Mouse (Mus musculus) hindbrain, postnatal 0 days (tissue): Measurements from ENCODE around the gene Iscu. TPM values are rescaled to one million over a fixed set of nuclear protein-coding genes. Genes with fewer than 3 reads are reported as not detected.
A peak's percentile ranks its signal among the peaks of the same experiment; 100 is the strongest.

ENCODE experiments used
- ATAC-seq: fragments of 200-750 bp; cut with Nextera tagmentation; 2 replicates; pipeline ENCODE4 v1.8.0; 2017; ENCODE audit warnings: mild to moderate bottlenecking, moderate TSS enrichment, moderate library complexity
- DNase-seq: peaks from one replicate; pipeline ENCODE4 v3.0.0-alpha.2; 2015; ENCODE audit warnings: low spot score
- H3K27ac ChIP-seq: fragments of 300-500 bp; sonication (generic); 2 replicates; pipeline ENCODE4 v1.5.1; 2014; ENCODE audit warnings: mild to moderate bottlenecking
- H3K27me3 ChIP-seq: fragments of 300-500 bp; sonication (generic); 2 replicates; pipeline ENCODE4 v1.6.1; 2014; ENCODE audit warnings: low read length, mixed read lengths; ENCODE audit not compliant: insufficient read depth
- H3K36me3 ChIP-seq: fragments of 300-500 bp; sonication (generic); 2 replicates; pipeline ENCODE4 v1.6.1; 2014; ENCODE audit warnings: low read length, mixed read lengths; ENCODE audit not compliant: insufficient read depth
- H3K4me1 ChIP-seq: fragments of 300-500 bp; sonication (generic); 2 replicates; pipeline ENCODE4 v1.6.1; 2014; ENCODE audit warnings: antibody characterized with exemption, low read length, mixed read lengths; ENCODE audit not compliant: insufficient read depth
- H3K4me2 ChIP-seq: fragments of 300-500 bp; sonication (generic); 2 replicates; pipeline ENCODE4 v1.6.1; 2014; ENCODE audit warnings: low read depth, mild to moderate bottlenecking, low read length, moderate library complexity, mixed read lengths
- H3K4me3 ChIP-seq: fragments of 300-500 bp; sonication (generic); 2 replicates; pipeline ENCODE4 v1.5.1; 2014; ENCODE audit warnings: low read length
- H3K9ac ChIP-seq: fragments of 300-500 bp; sonication (generic); replicated peaks from 2 replicates; pipeline ENCODE4 v1.6.1; 2014; ENCODE audit warnings: mild to moderate bottlenecking, low read length, moderate library complexity, mixed read lengths
- H3K9me3 ChIP-seq: fragments of 300-500 bp; sonication (generic); 2 replicates; pipeline ENCODE4 v1.6.1; 2016; ENCODE audit warnings: low read length, mixed read lengths
- CTCF ChIP-seq: IDR thresholded peaks from 2 replicates; pipeline ENCODE4 v1.5.1; 2016; ENCODE audit warnings: antibody characterized with exemption, control low read depth, low read depth
- WGBS: fragments of 180-500 bp; shearing (Covaris S2); extraction: QIAGEN DNeasy Blood & Tissue Kit; methylation state at CpG from one replicate; pipeline ENCODE4 v1.1.7; 2014; 5-methylcytosine and 5-hydroxymethylcytosine counted together
- polyA plus RNA-seq: library from polyadenylated mRNA; unstranded; fragments of >200 nt; fragmentation: Nextera tagmentation; extraction: Ambion mirVana; gene quantifications from 2 replicates; pipeline ENCODE4 v1.2.1, GENCODE M21; 2015
- total RNA-seq: library from RNA; depleted of rRNA; stranded (reverse); fragments of >200 nt; gene quantifications from 2 replicates; pipeline ENCODE4 v1.2.3, GENCODE M21; 2014

The Iscu gene
- total and polyA plus RNA-seq, 2 experiments from 2014 or later = 77.9 to 111 TPM

GRCm38 (mm10) chr5:113786985-113787384, 14.4 kb downstream of the Iscu start:
- Histone ChIP-seq H3K4me3 (no peak overlapping the region), H3K4me1 (no peaks in the 10 kb centered on the region), H3K4me2 (no peak overlapping the region), H3K27me3 (no peaks in the 10 kb centered on the region), H3K9ac (no peak overlapping the region), H3K36me3 (no peaks in the 10 kb centered on the region), H3K27ac (no peak overlapping the region), H3K9me3 (no peaks in the 10 kb centered on the region)
- no peak for ATAC-seq
- DNase-seq = no peak
- WGBS = 84% methylated on average over 5 of the region's 5 CpGs
- no peak for TF ChIP-seq CTCF

- DNase-seq = no peak
- Histone ChIP-seq H3K36me3 (no peaks in the 10 kb centered on the region), H3K27me3 (no peaks in the 10 kb centered on the region), H3K4me3 (no peak overlapping the region), H3K9ac (no peak overlapping the region), H3K27ac (no peak overlapping the region), H3K4me2 (no peak overlapping the region), H3K4me1 (no peaks in the 10 kb centered on the region), H3K9me3 (no peaks in the 10 kb centered on the region)
- 48% methylated on average over 6 of the region's 6 CpGs for WGBS
- TF ChIP-seq CTCF = no peak
- no peak for ATAC-seq
Observed at GRCm38 (mm10) chr5:113788645-113789044, 16.1 kb downstream of the Iscu start.

GRCm38 (mm10) chr5:113789075-113789788, 16.7 kb downstream of the Iscu start:
- no peak overlapping the region for H3K4me2 ChIP-seq
- WGBS = 34% methylated on average over 7 of the region's 7 CpGs
- DNase-seq (no peak), ATAC-seq (no peak; the same call in 1 of the 2 replicates)
- TF ChIP-seq CTCF = no peak
- H3K9ac ChIP-seq = no peak overlapping the region
- H3K27me3 ChIP-seq = no peaks in the 10 kb centered on the region
- no peak overlapping the region for H3K27ac ChIP-seq
- H3K4me1 ChIP-seq = no peaks in the 10 kb centered on the region
- no peaks in the 10 kb centered on the region for H3K36me3 ChIP-seq
- H3K9me3 ChIP-seq = no peaks in the 10 kb centered on the region
- H3K4me3 ChIP-seq = no peak overlapping the region

GRCm38 (mm10) chr5:113790453-113791196, 18.1 kb downstream of the Iscu start:
- no peaks in the 10 kb centered on the region for H3K4me1 ChIP-seq
- H3K4me3 ChIP-seq = no peak overlapping the region
- WGBS = 73% methylated on average over 11 of the region's 11 CpGs
- H3K4me2 ChIP-seq = no peak overlapping the region
- ATAC-seq (no peak), DNase-seq (no peak)
- H3K27ac ChIP-seq = no peak overlapping the region
- no peaks in the 10 kb centered on the region for H3K36me3 ChIP-seq
- no peaks in the 10 kb centered on the region for H3K27me3 ChIP-seq
- H3K9me3 ChIP-seq = no peaks in the 10 kb centered on the region
- no peak for TF ChIP-seq CTCF
- no peak overlapping the region for H3K9ac ChIP-seq

GRCm38 (mm10) chr5:113791197-113792095, 18.9 kb downstream of the Iscu start:
- 80% methylated on average over 16 of the region's 16 CpGs for WGBS
- DNase-seq (no peak), ATAC-seq (no peak)
- H3K27ac ChIP-seq = no peak overlapping the region
- no peaks in the 10 kb centered on the region for H3K9me3 ChIP-seq
- TF ChIP-seq CTCF = no peak
- no peaks in the 10 kb centered on the region for H3K36me3 ChIP-seq
- H3K4me2 ChIP-seq = no peak overlapping the region
- no peak overlapping the region for H3K4me3 ChIP-seq
- H3K4me1 ChIP-seq = no peaks in the 10 kb centered on the region
- no peaks in the 10 kb centered on the region for H3K27me3 ChIP-seq
- no peak overlapping the region for H3K9ac ChIP-seq

GRCm38 (mm10) chr5:113796401-113797148, 24.0 kb downstream of the Iscu start:
- Histone ChIP-seq H3K36me3 (no peaks in the 10 kb centered on the region), H3K4me2 (peak overlapping the region; percentile 10; the same call in 1 of the 2 replicates), H3K27me3 (no peaks in the 10 kb centered on the region), H3K9me3 (no peaks in the 10 kb centered on the region), H3K27ac (no peak overlapping the region), H3K4me3 (no peak overlapping the region), H3K9ac (no peak overlapping the region), H3K4me1 (no peaks in the 10 kb centered on the region)
- ATAC-seq (no peak), DNase-seq (no peak)
- 11% methylated on average over 12 of the region's 13 CpGs for whole genome bisulfite sequencing
- TF ChIP-seq CTCF = no peak
